Mouse (Mus musculus): ENCODE data around the gene Gucd1.

DNA sequence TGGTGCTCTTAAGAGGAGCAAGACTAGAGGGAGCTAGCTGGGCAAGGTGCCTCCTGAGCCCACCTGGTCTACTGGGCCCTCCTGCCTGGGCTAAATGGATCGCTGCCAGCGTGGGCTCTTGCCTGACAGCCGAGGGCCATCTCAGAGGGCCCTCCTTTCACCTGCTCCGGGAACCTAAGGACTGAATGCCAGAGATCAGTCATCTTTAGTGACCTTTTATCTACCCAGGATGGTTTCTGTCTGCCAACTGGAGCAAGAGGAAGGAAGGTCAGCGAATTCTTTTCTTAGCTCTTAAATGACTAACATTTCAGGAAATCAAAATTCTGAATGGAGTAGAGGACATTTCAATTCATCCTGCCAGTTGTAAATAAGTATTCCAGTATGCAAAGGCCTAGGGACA lies 167.2 kb downstream of the Gucd1 start:
- no peak for TF ChIP-seq CTCF (IDR thresholded peaks at IDR 0.05; ENCODE audit: extremely low read depth, insufficient read depth, insufficient read length, insufficient replicate concordance)
- no peak for TF ChIP-seq POLR2A (IDR thresholded peaks at IDR 0.05; ENCODE audit: low read depth, low read length)
